Mouse (Mus musculus): ENCODE results near the gene 1700066M21Rik. TPM values are rescaled to one million over a fixed set of nuclear protein-coding genes. Genes with fewer than 3 reads are reported as not detected.

1700066M21Rik gene
- polyA plus RNA-seq, 1 experiment from 2014 or later: 17.6 TPM

- 93% methylated on average over 2 of the region's 2 CpGs for WGBS
- H3K4me3 ChIP-seq: no peak overlapping the region
- H3K27me3 ChIP-seq: no peaks in the 10 kb centered on the region
- no peak overlapping the region for H3K4me2 ChIP-seq
- H3K36me3 ChIP-seq: peaks cover 37% of the 10 kb centered on the region
- no peak for ATAC-seq (ENCODE audit: low FRiP score)
- H3K27ac ChIP-seq: no peak overlapping the region
- no peaks in the 10 kb centered on the region for H3K9me3 ChIP-seq
- peaks cover 9% of the 10 kb centered on the region; the same call in 1 of the 2 replicates for H3K4me1 ChIP-seq (replicated peaks)
- no peak overlapping the region for H3K9ac ChIP-seq
Observed at GRCm38 (mm10) chr1:57400877-57401276, 23.5 kb downstream of the 1700066M21Rik start.

- Histone ChIP-seq H3K36me3 (peaks cover 28% of the 10 kb centered on the region), H3K9ac (no peak overlapping the region), H3K9me3 (no peaks in the 10 kb centered on the region), H3K27ac (no peak overlapping the region), H3K4me3 (no peak overlapping the region), H3K4me1 (replicated peaks) (peaks cover 10% of the 10 kb centered on the region), H3K27me3 (no peaks in the 10 kb centered on the region), H3K4me2 (no peak overlapping the region)
- 91% methylated on average over 5 of the region's 5 CpGs for WGBS
- ATAC-seq (ENCODE audit: low FRiP score): no peak
Observed at GRCm38 (mm10) chr1:57402116-57402515, 24.7 kb downstream of the 1700066M21Rik start.

GRCm38 (mm10) chr1:57406187-57407151, 29.0 kb downstream of the 1700066M21Rik start, which contains the start of the genes Maip1 and Tyw5:
Gene Maip1 (plus strand): TSS chr1:57406328.
Gene Tyw5 (minus strand): TSS chr1:57407101.
- under 1% methylated on average over 72 of the region's 72 CpGs for WGBS
- H3K9ac ChIP-seq: peak within 1 kb of the TSS; percentile 87

GRCm38 (mm10) chr1:57408994-57409393, 31.6 kb downstream of the 1700066M21Rik start:
- no peak for ATAC-seq (ENCODE audit: low FRiP score)
- no peak overlapping the region for H3K27ac ChIP-seq
- no peak overlapping the region for H3K4me3 ChIP-seq
- H3K9ac ChIP-seq: no peak overlapping the region
- peaks cover 30% of the 10 kb centered on the region for H3K4me1 ChIP-seq (replicated peaks)
- peaks cover 20% of the 10 kb centered on the region for H3K36me3 ChIP-seq
- 89% methylated on average over 2 of the region's 2 CpGs for WGBS
- H3K27me3 ChIP-seq: no peaks in the 10 kb centered on the region
- H3K9me3 ChIP-seq: no peaks in the 10 kb centered on the region
- peak overlapping the region; percentile 87; the same call in 1 of the 2 replicates for H3K4me2 ChIP-seq

More at GRCm38 (mm10) chr1:57406187-57407151, 29.0 kb downstream of the 1700066M21Rik start, which contains the start of the genes Maip1 and Tyw5:
- Histone ChIP-seq H3K36me3 (no peaks in the 10 kb centered on the region), H3K27ac (peak within 1 kb of the TSS; percentile 95), H3K9me3 (no peaks in the 10 kb centered on the region), H3K4me3 (peak within 1 kb of the TSS; percentile 89), H3K27me3 (no peaks in the 10 kb centered on the region), H3K4me1 (replicated peaks) (peaks cover 30% of the 10 kb centered on the region), H3K4me2 (peak within 1 kb of the TSS; percentile 87)
- ATAC-seq (ENCODE audit: low FRiP score): peak; percentile 94

GRCm38 (mm10) chr1:57413397-57413796, 36.0 kb downstream of the 1700066M21Rik start:
- H3K4me3 ChIP-seq: no peak overlapping the region

GRCm38 (mm10) chr1:57423696-57424095, 46.3 kb downstream of the 1700066M21Rik start:
- Histone ChIP-seq H3K27me3 (no peaks in the 10 kb centered on the region), H3K36me3 (no peaks in the 10 kb centered on the region), H3K9me3 (no peaks in the 10 kb centered on the region), H3K4me2 (no peak overlapping the region), H3K4me3 (no peak overlapping the region), H3K4me1 (replicated peaks) (peaks cover 4% of the 10 kb centered on the region), H3K9ac (no peak overlapping the region), H3K27ac (no peak overlapping the region)
- ATAC-seq (ENCODE audit: low FRiP score): no peak
- WGBS: 13% methylated on average over 1 of the region's 1 CpGs

More at GRCm38 (mm10) chr1:57413397-57413796, 36.0 kb downstream of the 1700066M21Rik start:
- Histone ChIP-seq H3K9ac (no peak overlapping the region), H3K4me1 (replicated peaks) (peaks cover 9% of the 10 kb centered on the region), H3K27ac (no peak overlapping the region), H3K4me2 (no peak overlapping the region), H3K36me3 (peaks cover 45% of the 10 kb centered on the region), H3K27me3 (no peaks in the 10 kb centered on the region), H3K9me3 (no peaks in the 10 kb centered on the region)
- 90% methylated on average over 2 of the region's 2 CpGs for WGBS
- no peak for ATAC-seq (ENCODE audit: low FRiP score)

- H3K27me3 ChIP-seq: no peaks in the 10 kb centered on the region
- peak; percentile 90 for ATAC-seq (ENCODE audit: low FRiP score)
- H3K36me3 ChIP-seq: no peaks in the 10 kb centered on the region
- H3K4me2 ChIP-seq: peak overlapping the region; percentile 44
- H3K4me1 ChIP-seq (replicated peaks): peaks cover 18% of the 10 kb centered on the region
- H3K4me3 ChIP-seq: peak overlapping the region; percentile 22; the same call in 1 of the 2 replicates
- H3K9me3 ChIP-seq: no peaks in the 10 kb centered on the region
- peak overlapping the region; percentile 61 for H3K9ac ChIP-seq
- 45% methylated on average over 16 of the region's 16 CpGs for WGBS
- H3K27ac ChIP-seq: peak overlapping the region; percentile 55
Observed at GRCm38 (mm10) chr1:57428368-57429308, 51.2 kb downstream of the 1700066M21Rik start.

- peak; percentile 55 for ATAC-seq (ENCODE audit: low FRiP score)
- 1% methylated on average over 12 of the region's 12 CpGs for WGBS
- peak overlapping the region; percentile 44 for H3K4me2 ChIP-seq
Observed at GRCm38 (mm10) chr1:57429786-57430483, 52.5 kb downstream of the 1700066M21Rik start.

GRCm38 (mm10) chr1:57433141-57433540, 55.7 kb downstream of the 1700066M21Rik start:
- ATAC-seq (ENCODE audit: low FRiP score): no peak
- no peak overlapping the region for H3K9ac ChIP-seq

More at GRCm38 (mm10) chr1:57429786-57430483, 52.5 kb downstream of the 1700066M21Rik start:
- no peaks in the 10 kb centered on the region for H3K36me3 ChIP-seq
- H3K27me3 ChIP-seq: no peaks in the 10 kb centered on the region
- H3K9ac ChIP-seq: peak overlapping the region; percentile 60; the same call in 1 of the 2 replicates
- peaks cover 18% of the 10 kb centered on the region for H3K4me1 ChIP-seq (replicated peaks)
- no peaks in the 10 kb centered on the region for H3K9me3 ChIP-seq
- H3K27ac ChIP-seq: peak overlapping the region; percentile 19
- H3K4me3 ChIP-seq: 0 out of 2 replicates have a peak overlapping the region, but pooled peaks have one; percentile 8

More at GRCm38 (mm10) chr1:57433141-57433540, 55.7 kb downstream of the 1700066M21Rik start:
- Histone ChIP-seq H3K4me3 (no peak overlapping the region), H3K4me2 (no peak overlapping the region), H3K36me3 (no peaks in the 10 kb centered on the region), H3K4me1 (replicated peaks) (peaks cover 23% of the 10 kb centered on the region), H3K27me3 (no peaks in the 10 kb centered on the region), H3K9me3 (no peaks in the 10 kb centered on the region), H3K27ac (no peak overlapping the region)
- WGBS: 94% methylated on average over 7 of the region's 7 CpGs

Data from hindbrain, embryonic 13.5 days (tissue).